Mouse (Mus musculus): ENCODE results near the gene Fermt3. TPM values are rescaled to one million over a fixed set of nuclear protein-coding genes. Genes with fewer than 3 reads are reported as not detected.
"Not testable (repeated sequence)": the region's sequence is repeated elsewhere in the genome, so short reads cannot be mapped to it uniquely, and the experiment has no call there.

Gene Fermt3
- polyA plus RNA-seq, 1 experiment from 2014 or later = 3.0 TPM

DNA sequence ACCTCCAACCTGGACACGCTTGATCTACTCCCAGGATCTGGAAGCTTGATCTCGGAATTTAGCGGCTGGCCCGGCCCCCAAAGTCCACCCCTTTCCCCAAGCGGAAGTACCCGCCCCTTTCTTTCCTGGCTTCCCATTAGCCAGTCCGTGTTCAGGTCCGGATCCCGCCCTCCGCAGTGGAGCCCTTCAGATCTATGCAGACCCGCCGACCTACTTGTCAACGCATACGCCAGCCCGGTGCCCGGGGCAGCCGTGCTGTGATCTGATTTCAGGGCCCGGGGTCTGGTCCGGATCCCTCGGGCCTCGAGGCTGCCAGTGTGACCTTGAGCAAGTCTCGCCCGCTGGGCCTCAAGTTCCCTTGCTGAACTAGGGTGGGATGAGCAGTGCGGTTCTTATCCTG is 23.3 kb downstream of the Fermt3 start, which contains the start of the genes Nudt22 and Trpt1:
Gene Nudt22 (minus strand): TSS at position 112 of the 400 bp plus-strand sequence.
Gene Trpt1 (plus strand): TSS at position 126 of the 400 bp plus-strand sequence.
- H3K27ac ChIP-seq (replicated peaks; ENCODE audit: low read depth, low read length) = peak within 1 kb of the TSS; percentile 67; the same call in 1 of the 2 replicates
- DNase-seq = peak; percentile 88
- no peaks in the 10 kb centered on the region for H3K27me3 ChIP-seq (ENCODE audit: control insufficient read depth, insufficient read depth, low read length)
- under 1% methylated on average over 24 of the region's 24 CpGs for WGBS
- H3K4me3 ChIP-seq (replicated peaks; ENCODE audit: low read depth, low read length) = peak within 1 kb of the TSS; percentile 63
- H3K9ac ChIP-seq (replicated peaks; ENCODE audit: low read length) = peak within 1 kb of the TSS; percentile 73
- peak; percentile 59 for ATAC-seq (ENCODE audit: low FRiP score, low TSS enrichment)
- H3K4me2 ChIP-seq (ENCODE audit: low read length) = peak within 1 kb of the TSS; percentile 87
- peaks cover 34% of the 10 kb centered on the region for H3K4me1 ChIP-seq (ENCODE audit: control insufficient read depth, insufficient read depth, low read length)
- no peaks in the 10 kb centered on the region for H3K9me3 ChIP-seq (ENCODE audit: control insufficient read depth, low read length)
- H3K36me3 ChIP-seq (ENCODE audit: control insufficient read depth, insufficient read depth, low read length) = peaks cover 22% of the 10 kb centered on the region

GRCm38 (mm10) chr19:6995255-6995991 is 23.8 kb downstream of the Fermt3 start:
- peaks cover 34% of the 10 kb centered on the region for H3K4me1 ChIP-seq (ENCODE audit: control insufficient read depth, insufficient read depth, low read length)
- H3K36me3 ChIP-seq (ENCODE audit: control insufficient read depth, insufficient read depth, low read length) = peaks cover 22% of the 10 kb centered on the region
- H3K27me3 ChIP-seq (ENCODE audit: control insufficient read depth, insufficient read depth, low read length) = no peaks in the 10 kb centered on the region
- DNase-seq (no peak), ATAC-seq (ENCODE audit: low FRiP score, low TSS enrichment) (no peak)
- H3K9me3 ChIP-seq (ENCODE audit: control insufficient read depth, low read length) = no peaks in the 10 kb centered on the region
- peak overlapping the region; percentile 87 for H3K4me2 ChIP-seq (ENCODE audit: low read length)
- 0 out of 2 replicates have a peak overlapping the region, but pooled peaks have one; percentile 67 for H3K27ac ChIP-seq (replicated peaks; ENCODE audit: low read depth, low read length)
- H3K9ac ChIP-seq (replicated peaks; ENCODE audit: low read length) = peak overlapping the region; percentile 73
- 48% methylated on average over 21 of the region's 21 CpGs for WGBS
- peak overlapping the region; percentile 63 for H3K4me3 ChIP-seq (replicated peaks; ENCODE audit: low read depth, low read length)

GRCm38 (mm10) chr19:6994489-6994888 is 24.8 kb downstream of the Fermt3 start:
- H3K4me1 ChIP-seq (ENCODE audit: control insufficient read depth, insufficient read depth, low read length) = peaks cover 34% of the 10 kb centered on the region
- DNase-seq (no peak), ATAC-seq (ENCODE audit: low FRiP score, low TSS enrichment) (no peak)
- WGBS = 85% methylated on average over 8 of the region's 8 CpGs
- H3K27ac ChIP-seq (replicated peaks; ENCODE audit: low read depth, low read length) = no peak overlapping the region
- peak overlapping the region; percentile 87; the same call in 1 of the 2 replicates for H3K4me2 ChIP-seq (ENCODE audit: low read length)
- H3K9ac ChIP-seq (replicated peaks; ENCODE audit: low read length) = no peak overlapping the region
- peaks cover 13% of the 10 kb centered on the region for H3K36me3 ChIP-seq (ENCODE audit: control insufficient read depth, insufficient read depth, low read length)
- no peaks in the 10 kb centered on the region for H3K27me3 ChIP-seq (ENCODE audit: control insufficient read depth, insufficient read depth, low read length)
- H3K4me3 ChIP-seq (replicated peaks; ENCODE audit: low read depth, low read length) = no peak overlapping the region
- H3K9me3 ChIP-seq (ENCODE audit: control insufficient read depth, low read length) = no peaks in the 10 kb centered on the region

- H3K4me1 ChIP-seq (ENCODE audit: control insufficient read depth, insufficient read depth, low read length) = peaks cover 34% of the 10 kb centered on the region
- DNase-seq (no peak), ATAC-seq (ENCODE audit: low FRiP score, low TSS enrichment) (no peak)
- H3K27ac ChIP-seq (replicated peaks; ENCODE audit: low read depth, low read length) = no peak overlapping the region
- H3K27me3 ChIP-seq (ENCODE audit: control insufficient read depth, insufficient read depth, low read length) = no peaks in the 10 kb centered on the region
- H3K4me3 ChIP-seq (replicated peaks; ENCODE audit: low read depth, low read length) = no peak overlapping the region
- no peaks in the 10 kb centered on the region for H3K9me3 ChIP-seq (ENCODE audit: control insufficient read depth, low read length)
- peaks cover 8% of the 10 kb centered on the region for H3K36me3 ChIP-seq (ENCODE audit: control insufficient read depth, insufficient read depth, low read length)
- no peak overlapping the region; the same call in 1 of the 2 replicates for H3K4me2 ChIP-seq (ENCODE audit: low read length)
- no peak overlapping the region for H3K9ac ChIP-seq (replicated peaks; ENCODE audit: low read length)
- WGBS = 88% methylated on average over 8 of the region's 8 CpGs
Observed at GRCm38 (mm10) chr19:6994002-6994401, 25.3 kb downstream of the Fermt3 start.

DNA sequence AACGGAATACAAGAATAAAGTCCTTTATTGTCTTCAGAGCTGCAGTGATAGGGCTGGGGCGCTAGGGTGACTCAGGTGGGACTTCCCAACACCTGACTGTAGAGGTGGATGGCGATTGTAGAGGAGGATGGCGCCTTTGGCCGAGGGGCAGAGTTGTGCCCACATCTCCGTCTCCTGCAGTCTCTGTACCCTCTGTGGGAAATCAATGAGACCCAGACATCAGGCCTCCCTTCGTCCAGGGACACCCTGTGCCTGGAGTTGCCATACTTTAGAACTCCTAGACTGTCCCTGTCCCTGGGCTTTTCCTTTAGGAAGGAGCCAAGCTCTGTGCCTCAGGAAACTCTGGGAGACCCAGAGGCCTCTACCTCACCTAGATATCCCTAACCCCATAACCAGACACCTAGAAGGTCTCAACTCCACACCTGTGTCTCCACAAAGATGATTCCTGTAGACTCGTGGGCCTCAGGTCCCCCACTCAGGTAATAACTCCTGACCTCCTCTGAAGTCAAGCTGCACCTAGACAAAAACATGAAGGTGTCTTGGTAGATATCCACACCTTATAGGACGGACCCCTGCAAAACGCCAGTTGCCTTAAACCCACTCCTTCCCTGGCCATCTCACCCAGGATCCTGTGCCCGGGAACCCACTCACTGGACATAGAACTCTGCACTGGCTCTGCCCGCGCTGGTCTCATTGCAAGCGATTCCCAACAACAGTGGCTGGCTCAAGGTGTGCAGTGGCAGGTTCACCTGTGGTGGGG is 26.1 kb downstream of the Fermt3 start:
- Histone ChIP-seq H3K9ac (replicated peaks; ENCODE audit: low read length) (peak overlapping the region; percentile 70), H3K4me2 (ENCODE audit: low read length) (peak overlapping the region; percentile 89), H3K36me3 (ENCODE audit: control insufficient read depth, insufficient read depth, low read length) (0 out of 2 replicates have a peak, but pooled peaks cover under 1% of the 10 kb centered on the region), H3K27me3 (ENCODE audit: control insufficient read depth, insufficient read depth, low read length) (no peaks in the 10 kb centered on the region), H3K27ac (replicated peaks; ENCODE audit: low read depth, low read length) (peak overlapping the region; percentile 32), H3K9me3 (ENCODE audit: control insufficient read depth, low read length) (no peaks in the 10 kb centered on the region), H3K4me3 (replicated peaks; ENCODE audit: low read depth, low read length) (peak overlapping the region; percentile 50), H3K4me1 (ENCODE audit: control insufficient read depth, insufficient read depth, low read length) (peaks cover 36% of the 10 kb centered on the region)
- DNase-seq (no peak), ATAC-seq (ENCODE audit: low FRiP score, low TSS enrichment) (no peak)
- 61% methylated on average over 14 of the region's 14 CpGs for WGBS

GRCm38 (mm10) chr19:6992011-6992858 is 27.0 kb downstream of the Fermt3 start, which contains the start of gene Dnajc4:
TSS of gene Dnajc4 (minus strand) at chr19:6992572.
- peak within 1 kb of the TSS; percentile 32 for H3K27ac ChIP-seq (replicated peaks; ENCODE audit: low read depth, low read length)
- ATAC-seq (ENCODE audit: low FRiP score, low TSS enrichment) = peak; percentile 94
- WGBS = 1% methylated on average over 37 of the region's 37 CpGs

GRCm38 (mm10) chr19:6991166-6991565 is 28.1 kb downstream of the Fermt3 start:
- not testable (repeated sequence) for DNase-seq; H3K27me3 ChIP-seq (ENCODE audit: control insufficient read depth, insufficient read depth, low read length); H3K27ac ChIP-seq (replicated peaks; ENCODE audit: low read depth, low read length); H3K4me3 ChIP-seq (replicated peaks; ENCODE audit: low read depth, low read length); H3K36me3 ChIP-seq (ENCODE audit: control insufficient read depth, insufficient read depth, low read length); ATAC-seq (ENCODE audit: low FRiP score, low TSS enrichment); H3K9me3 ChIP-seq (ENCODE audit: control insufficient read depth, low read length); H3K9ac ChIP-seq (replicated peaks; ENCODE audit: low read length); H3K4me2 ChIP-seq (ENCODE audit: low read length)
- H3K4me1 ChIP-seq (ENCODE audit: control insufficient read depth, insufficient read depth, low read length) = peaks cover 40% of the 10 kb centered on the region
- WGBS = 92% methylated on average over 6 of the region's 6 CpGs

More at GRCm38 (mm10) chr19:6992011-6992858, 27.0 kb downstream of the Fermt3 start, which contains the start of gene Dnajc4:
- no peaks in the 10 kb centered on the region for H3K27me3 ChIP-seq (ENCODE audit: control insufficient read depth, insufficient read depth, low read length)
- no peaks in the 10 kb centered on the region for H3K9me3 ChIP-seq (ENCODE audit: control insufficient read depth, low read length)
- H3K36me3 ChIP-seq (ENCODE audit: control insufficient read depth, insufficient read depth, low read length) = no peaks in the 10 kb centered on the region
- H3K4me2 ChIP-seq (ENCODE audit: low read length) = peak within 1 kb of the TSS; percentile 89
- H3K4me3 ChIP-seq (replicated peaks; ENCODE audit: low read depth, low read length) = peak within 1 kb of the TSS; percentile 50
- H3K4me1 ChIP-seq (ENCODE audit: control insufficient read depth, insufficient read depth, low read length) = peaks cover 40% of the 10 kb centered on the region
- peak within 1 kb of the TSS; percentile 70 for H3K9ac ChIP-seq (replicated peaks; ENCODE audit: low read length)
- peak; percentile 98 for DNase-seq

GRCm38 (mm10) chr19:6990712-6991111 is 28.6 kb downstream of the Fermt3 start:
- H3K36me3 ChIP-seq (ENCODE audit: control insufficient read depth, insufficient read depth, low read length) = no peaks in the 10 kb centered on the region
- no peak overlapping the region for H3K4me2 ChIP-seq (ENCODE audit: low read length)
- H3K27me3 ChIP-seq (ENCODE audit: control insufficient read depth, insufficient read depth, low read length) = no peaks in the 10 kb centered on the region
- no peaks in the 10 kb centered on the region for H3K9me3 ChIP-seq (ENCODE audit: control insufficient read depth, low read length)
- H3K4me3 ChIP-seq (replicated peaks; ENCODE audit: low read depth, low read length) = no peak overlapping the region
- no peak overlapping the region for H3K9ac ChIP-seq (replicated peaks; ENCODE audit: low read length)
- H3K4me1 ChIP-seq (ENCODE audit: control insufficient read depth, insufficient read depth, low read length) = peaks cover 40% of the 10 kb centered on the region
- 92% methylated on average over 6 of the region's 6 CpGs for WGBS
- ATAC-seq (ENCODE audit: low FRiP score, low TSS enrichment) (no peak), DNase-seq (no peak)
- H3K27ac ChIP-seq (replicated peaks; ENCODE audit: low read depth, low read length) = no peak overlapping the region

All from midbrain, embryonic 14.5 days (tissue).